Mouse (Mus musculus): ENCODE measurements around the gene Map2k5.

DNA sequence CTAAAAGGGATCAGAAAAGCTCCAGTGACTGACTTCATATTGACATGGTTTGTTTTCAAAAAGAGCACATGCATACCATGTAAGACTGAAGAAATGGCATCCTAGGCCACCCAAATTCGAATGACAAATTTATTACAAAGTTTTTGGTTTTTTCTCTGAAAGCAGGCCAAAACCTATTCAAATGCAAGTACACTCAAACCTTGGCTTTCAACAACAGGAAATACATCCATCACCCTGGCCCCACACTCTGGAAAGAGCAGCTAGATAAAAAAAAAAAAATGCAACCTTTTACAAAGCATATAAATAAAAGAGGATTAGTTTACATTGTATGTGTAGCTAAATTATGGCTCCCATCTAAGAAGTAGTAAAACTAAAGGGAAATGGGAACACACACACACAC lies 114.5 kb downstream of the Map2k5 start:
- TF ChIP-seq CTCF (IDR thresholded peaks at IDR 0.05; ENCODE audit: extremely low read depth, insufficient read depth, insufficient read length, insufficient replicate concordance) (no peak), POLR2A (IDR thresholded peaks at IDR 0.05; ENCODE audit: low read depth, low read length) (no peak)
